ENCODE assay signal across 20 mouse cellular contexts in genomic region chr14:20032738-20033116, GRCm38 (mm10). TPM values are rescaled to one million over a fixed set of nuclear protein-coding genes. Genes with fewer than 3 reads are reported as not detected.
DNase-seq lines count a peak whose midpoint lies in the region; ATAC-seq and TF ChIP-seq lines count a peak whose summit lies in the region.
"Had no signal": no experiment of that assay in that cellular context is flagged by ENCODE, and none has a peak within 500 bp of the region (broad histone marks: within the 10 kb centered on the region; RNA-seq: fewer than 3 reads in every experiment).

No protein-coding gene starts in this region.

- no peaks in the 10 kb centered on the region for H3K4me1 ChIP-seq in liver, adult 2 months (ENCODE audit: control insufficient read depth, insufficient read depth, low read length)
- no peaks in the 10 kb centered on the region; the same call in 1 of the 2 replicates for H3K4me1 ChIP-seq in liver, embryonic 11.5 days (replicated peaks; ENCODE audit: control insufficient read depth, insufficient read depth, low read length)
- H3K4me1 ChIP-seq in ES-Bruce4 (ENCODE audit: control insufficient read depth, insufficient read depth, low read length): no peaks in the 10 kb centered on the region
- H3K4me1 ChIP-seq in MEL (ENCODE audit: control insufficient read depth in 1 of 2, insufficient read depth in 2 of 2, low read length in 2 of 2): peaks cover 3 to 21% of the 10 kb centered on the region in 2 experiments
- no peaks in the 10 kb centered on the region for H3K4me1 ChIP-seq in intestine, embryonic 16.5 days (ENCODE audit: control insufficient read depth, insufficient read depth, low read length)
- no peaks in the 10 kb centered on the region for H3K4me1 ChIP-seq in forebrain, embryonic 16.5 days (replicated peaks; ENCODE audit: control insufficient read depth, insufficient read depth, low read length)
- H3K4me1 ChIP-seq: embryonic facial prominence, embryonic 12.5 days; hindbrain, embryonic 15.5 days had no signal

- no peak overlapping the region for H3K27ac ChIP-seq in liver, adult 2 months (replicated peaks; ENCODE audit: insufficient read depth, low read depth, low read length)
- no peak overlapping the region for H3K27ac ChIP-seq in liver, embryonic 11.5 days (ENCODE audit: low read depth, low read length)
- 0 out of 2 replicates have a peak overlapping the region, but pooled peaks have one; percentile 37 for H3K27ac ChIP-seq in ES-Bruce4 (ENCODE audit: insufficient read depth, low read length)
- no peak overlapping the region for H3K27ac ChIP-seq in MEL (ENCODE audit: control insufficient read depth, low read depth, low read length)
- H3K27ac ChIP-seq in intestine, embryonic 16.5 days (ENCODE audit: low read length): peak overlapping the region; percentile 68; the same call in 1 of the 2 replicates
- no peak overlapping the region for H3K27ac ChIP-seq in forebrain, embryonic 16.5 days (ENCODE audit: low read length)
- H3K27ac ChIP-seq: embryonic facial prominence, embryonic 12.5 days; heart, embryonic 13.5 days; hindbrain, embryonic 15.5 days had no signal

- ATAC-seq in liver, embryonic 11.5 days (replicated peaks; ENCODE audit: low FRiP score): no peak
- peak; percentile 91 for ATAC-seq in intestine, embryonic 16.5 days
- ATAC-seq in forebrain, embryonic 16.5 days: no peak
- ATAC-seq: forebrain, postnatal 0 days had no signal

- TF ChIP-seq EP300 in ES-Bruce4 (IDR thresholded peaks at IDR 0.05; ENCODE audit: insufficient read depth, low read depth, low read length) (no peak), MEL (IDR thresholded peaks at IDR 0.05; ENCODE audit: low read depth in 1 of 2, low read length in 2 of 2) (no peak)

- no peaks in the 10 kb centered on the region for H3K79me2 ChIP-seq in liver, adult 2 months (ENCODE audit: control insufficient read depth, insufficient read depth, low read length)
- H3K79me2 ChIP-seq in MEL (ENCODE audit: control insufficient read depth, insufficient read depth, low read length, poor library complexity): no peaks in the 10 kb centered on the region

- TF ChIP-seq POLR2A in liver, adult 2 months (IDR thresholded peaks at IDR 0.05; ENCODE audit: extremely low read depth, insufficient read depth, low read length): no peak
- TF ChIP-seq POLR2A in ES-Bruce4 (IDR thresholded peaks at IDR 0.05; ENCODE audit: insufficient read depth, low read length) (no peak), MEL (IDR thresholded peaks at IDR 0.05; ENCODE audit: control insufficient read depth in 1 of 2, insufficient read depth in 1 of 2, low read depth in 1 of 2, low read length in 2 of 2, poor library complexity in 1 of 2) (no peak)

- H3K9ac ChIP-seq in liver, adult 2 months (ENCODE audit: low read depth, low read length): no peak overlapping the region
- no peak overlapping the region for H3K9ac ChIP-seq in liver, embryonic 11.5 days (ENCODE audit: low read depth, low read length)
- H3K9ac ChIP-seq in ES-Bruce4 (ENCODE audit: low read depth, poor library complexity, severe bottlenecking) (no peak overlapping the region), MEL (ENCODE audit: control insufficient read depth, low read depth, low read length, poor library complexity, severe bottlenecking) (no peak overlapping the region)
- H3K9ac ChIP-seq in intestine, embryonic 16.5 days (ENCODE audit: low read depth, low read length): no peak overlapping the region
- H3K9ac ChIP-seq in forebrain, embryonic 16.5 days (replicated peaks; ENCODE audit: low read depth, low read length): no peak overlapping the region
- H3K9ac ChIP-seq: embryonic facial prominence, embryonic 12.5 days; forebrain, postnatal 0 days; heart, embryonic 13.5 days; hindbrain, embryonic 15.5 days had no signal

- H3K4me2 ChIP-seq in liver, embryonic 11.5 days: no peak overlapping the region
- H3K4me2 ChIP-seq in intestine, embryonic 16.5 days (ENCODE audit: low read depth, low read length): peak overlapping the region; percentile 22; the same call in 1 of the 2 replicates
- no peak overlapping the region for H3K4me2 ChIP-seq in forebrain, embryonic 16.5 days (ENCODE audit: low read length)
- H3K4me2 ChIP-seq: embryonic facial prominence, embryonic 12.5 days; heart, embryonic 13.5 days; hindbrain, embryonic 15.5 days had no signal

- WGBS in liver, adult 2 months: 37% methylated on average over 2 of the region's 3 CpGs
- 30% methylated on average over 2 of the region's 3 CpGs for WGBS in liver, embryonic 11.5 days
- 44% methylated on average over 2 of the region's 3 CpGs for WGBS in intestine, embryonic 16.5 days
- WGBS in forebrain, embryonic 16.5 days: 58% methylated on average over 1 of the region's 3 CpGs

- TF ChIP-seq CTCF in liver, adult 2 months (IDR thresholded peaks at IDR 0.05; ENCODE audit: low read depth, low read length): no peak
- no peak for TF ChIP-seq CTCF in ES-Bruce4 (IDR thresholded peaks at IDR 0.05; ENCODE audit: low read depth, low read length)
- no peak for TF ChIP-seq CTCF in MEL (IDR thresholded peaks at IDR 0.05 in 2 of 3, conservative IDR thresholded peaks at IDR 0.05 in 1 of 3; ENCODE audit: control insufficient read depth in 1 of 3, insufficient read depth in 1 of 3, low read depth in 2 of 3, low read length in 3 of 3, poor library complexity in 1 of 3, severe bottlenecking in 1 of 3)

- H3K36me3 ChIP-seq in liver, adult 2 months (ENCODE audit: control insufficient read depth, insufficient read depth, low read length): no peaks in the 10 kb centered on the region
- no peaks in the 10 kb centered on the region for H3K36me3 ChIP-seq in liver, embryonic 11.5 days (ENCODE audit: control insufficient read depth, insufficient read depth, low read length)
- H3K36me3 ChIP-seq in ES-Bruce4 (ENCODE audit: control insufficient read depth, insufficient read depth, low read length, poor library complexity, severe bottlenecking) (no peaks in the 10 kb centered on the region), MEL (ENCODE audit: control insufficient read depth in 1 of 2, insufficient read depth in 2 of 2, low read length in 2 of 2) (peaks cover 0 to 6% of the 10 kb centered on the region in 2 experiments; a peak in 2 of 4 replicates)
- no peaks in the 10 kb centered on the region for H3K36me3 ChIP-seq in intestine, embryonic 16.5 days (ENCODE audit: control insufficient read depth, insufficient read depth, low read length)
- no peaks in the 10 kb centered on the region for H3K36me3 ChIP-seq in forebrain, embryonic 16.5 days (ENCODE audit: control insufficient read depth, insufficient read depth)
- H3K36me3 ChIP-seq: embryonic facial prominence, embryonic 12.5 days; heart, embryonic 13.5 days; hindbrain, embryonic 15.5 days had no signal

- no peak for TF ChIP-seq RAD21 in MEL (IDR thresholded peaks at IDR 0.05; ENCODE audit: low read depth, low read length)

- DNase-seq in liver, adult 2 months (ENCODE audit: extremely low read depth, low read depth, low spot score): peak; percentile 13
- no peak for DNase-seq in liver, embryonic 11.5 days (ENCODE audit: low spot score)
- peak; percentile 53 for DNase-seq in MEL (ENCODE audit: low read depth, low spot score)
- no peak for DNase-seq in layer of hippocampus, postnatal 25 days (ENCODE audit: extremely low spot score in 1 of 2, low spot score in 1 of 2)
- DNase-seq in lung, postnatal 36 days: no peak
- DNase-seq: adrenal gland, postnatal 10 days; cerebellum, adult 11 months; cerebellum, adult 8-10 months; cerebellum, postnatal 14 days; embryo, embryonic 11 days; forebrain, postnatal 0 days; gastrocnemius, postnatal 14 days; heart, postnatal 36 days had no signal

- no peak overlapping the region for H3K4me3 ChIP-seq in liver, adult 2 months (ENCODE audit: insufficient read depth, low read depth, low read length)
- no peak overlapping the region for H3K4me3 ChIP-seq in liver, embryonic 11.5 days (ENCODE audit: low read depth, low read length)
- peak overlapping the region; percentile 46 for H3K4me3 ChIP-seq in ES-Bruce4 (ENCODE audit: low read depth, low read length)
- H3K4me3 ChIP-seq in MEL (ENCODE audit: control insufficient read depth in 1 of 2, insufficient read depth in 1 of 2, low read depth in 2 of 2, low read length in 2 of 2): no peak overlapping the region
- H3K4me3 ChIP-seq in intestine, embryonic 16.5 days (ENCODE audit: low read length): no peak overlapping the region
- H3K4me3 ChIP-seq in forebrain, embryonic 16.5 days (replicated peaks; ENCODE audit: low read length): no peak overlapping the region
- H3K4me3 ChIP-seq: embryonic facial prominence, embryonic 12.5 days; heart, embryonic 13.5 days; hindbrain, embryonic 15.5 days had no signal

- H3K27me3 ChIP-seq in liver, adult 2 months (ENCODE audit: control insufficient read depth, insufficient read depth, low read length): no peaks in the 10 kb centered on the region
- no peaks in the 10 kb centered on the region for H3K27me3 ChIP-seq in liver, embryonic 11.5 days (replicated peaks; ENCODE audit: control insufficient read depth, insufficient read depth, low read length)
- no peaks in the 10 kb centered on the region for H3K27me3 ChIP-seq in ES-Bruce4 (ENCODE audit: control insufficient read depth, insufficient read depth, low read length, poor library complexity, severe bottlenecking)
- no peaks in the 10 kb centered on the region for H3K27me3 ChIP-seq in MEL (ENCODE audit: control insufficient read depth in 1 of 2, insufficient read depth in 2 of 2, low read length in 2 of 2)
- no peaks in the 10 kb centered on the region for H3K27me3 ChIP-seq in intestine, embryonic 16.5 days (replicated peaks; ENCODE audit: control insufficient read depth, insufficient read depth, low read length)
- H3K27me3 ChIP-seq in forebrain, embryonic 16.5 days (replicated peaks; ENCODE audit: control insufficient read depth, insufficient read depth, low read length): no peaks in the 10 kb centered on the region
- H3K27me3 ChIP-seq: CH12.LX; embryonic facial prominence, embryonic 12.5 days; heart, embryonic 13.5 days; hindbrain, embryonic 15.5 days had no signal

- H3K9me3 ChIP-seq in liver, embryonic 11.5 days (ENCODE audit: control insufficient read depth, low read length): no peaks in the 10 kb centered on the region
- H3K9me3 ChIP-seq in ES-Bruce4 (replicated peaks; ENCODE audit: control insufficient read depth, insufficient read depth, low read length, poor library complexity, severe bottlenecking): no peaks in the 10 kb centered on the region
- no peaks in the 10 kb centered on the region for H3K9me3 ChIP-seq in MEL (replicated peaks; ENCODE audit: insufficient read depth, low read length)
- H3K9me3 ChIP-seq in intestine, embryonic 16.5 days (ENCODE audit: control insufficient read depth, low read length): no peaks in the 10 kb centered on the region
- H3K9me3 ChIP-seq in forebrain, embryonic 16.5 days (ENCODE audit: control insufficient read depth, low read length): no peaks in the 10 kb centered on the region
- H3K9me3 ChIP-seq: embryonic facial prominence, embryonic 12.5 days; heart, embryonic 13.5 days; hindbrain, embryonic 15.5 days had no signal

RNA-seq across cellular contexts. Expression of gene Gng2, which starts 55.3 kb away (rescaled TPM):
- 1.1 and 1.8 TPM in 2 replicates for total RNA-seq in liver, adult 2 months (2014; rRNA removed)
- polyA plus RNA-seq in liver, adult 2 months (2012; rRNA removed): 0.57 and 0.95 TPM in 2 replicates
- 23.7 and 32.7 TPM in 2 replicates for polyA plus RNA-seq in liver, embryonic 11.5 days (2014; fragmentation: Nextera tagmentation; extraction: Ambion mirVana)
- polyA plus RNA-seq in ES-Bruce4 (2011; ENCODE audit: insufficient read depth, insufficient read length, low read depth, missing spikeins): 117 and 134 TPM in 2 replicates
- 3.3 and 8.9 TPM in 2 replicates for total RNA-seq in MEL (2012; rRNA removed)
- 10 to 100 TPM in 1 of 2 experiments, not detected in 1; 17.2 TPM for polyA plus RNA-seq in MEL (2012; ENCODE audit: insufficient read depth in 1 of 2, insufficient read length in 2 of 2, low read depth in 1 of 2, low replicate concordance in 2 of 2, missing spikeins in 1 of 2)
- polyA plus RNA-seq in intestine, embryonic 16.5 days (2015; fragmentation: Nextera tagmentation; extraction: Ambion mirVana): 40.5 and 49.1 TPM in 2 replicates
- total RNA-seq in layer of hippocampus, postnatal 25 days (2021): 100 to 1,000 TPM; 311 to 324 TPM
- 491 and 498 TPM in 2 replicates for polyA plus RNA-seq in forebrain, embryonic 16.5 days (2015; fragmentation: Nextera tagmentation; extraction: Ambion mirVana)

Comparison
In these comparisons a context has a peak if more than half of its experiments do, and no peak if none do; other contexts are left out.
1. DNase-seq: peak in liver, adult 2 months (single experiment) and MEL (single experiment); none in liver, embryonic 11.5 days (single experiment), layer of hippocampus, postnatal 25 days (0 of 2) and lung, postnatal 36 days (single experiment).
2. H3K27ac ChIP-seq: peak in ES-Bruce4 (single experiment) and intestine, embryonic 16.5 days (single experiment); none in liver, adult 2 months (single experiment), liver, embryonic 11.5 days (single experiment), MEL (single experiment) and forebrain, embryonic 16.5 days (single experiment).